Mouse (Mus musculus) left cerebral cortex, postnatal 10 days (tissue): ENCODE measurements around the gene 3425401B19Rik. TPM values are rescaled to one million over a fixed set of nuclear protein-coding genes. Genes with fewer than 3 reads are reported as not detected.

Source experiments
- DNase-seq, 2 experiments: peaks; one replicate each; pipeline ENCODE4 v3.0.0; 2021 to 2022; ENCODE audit warnings: low spot score in 2 of 2, mixed read lengths in 1 of 2; ENCODE audit errors: extremely low spot score in 1 of 2
- intact Hi-C: fragments of 180-260 bp; cut with DNase I; formaldehyde crosslinking; loops from one replicate; pipeline ENCODE4 v1.15.1; 2025
- total RNA-seq, 2 experiments: library from RNA; stranded (reverse); gene quantifications; 2 replicates each; pipeline ENCODE4 v1.2.3; 2021

3425401B19Rik gene
- total RNA-seq, 2 experiments from 2014 or later: 0.11 TPM; not detected in 1

DNA sequence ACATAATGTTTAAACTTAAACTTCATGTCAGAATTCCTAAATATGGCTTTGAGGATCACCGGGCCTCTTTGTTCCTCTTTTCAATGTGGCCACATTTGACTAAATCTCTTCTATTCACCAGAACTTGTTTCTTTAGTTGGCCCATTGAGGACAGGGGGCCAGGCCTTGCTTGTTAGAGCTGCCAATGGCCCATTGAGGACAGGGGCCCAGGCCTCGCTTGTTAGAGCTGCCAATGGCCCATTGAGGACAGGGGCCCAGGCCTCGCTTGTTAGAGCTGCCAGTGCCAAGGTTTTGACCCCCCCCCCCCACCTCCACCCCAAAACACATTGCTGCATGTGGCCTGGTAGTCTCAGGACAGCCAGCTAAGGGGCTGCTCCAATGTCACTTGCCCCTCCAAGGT is 3.5 kb downstream of the 3425401B19Rik start:
- no peak for DNase-seq
- intact Hi-C loops: no loop called here

DNA sequence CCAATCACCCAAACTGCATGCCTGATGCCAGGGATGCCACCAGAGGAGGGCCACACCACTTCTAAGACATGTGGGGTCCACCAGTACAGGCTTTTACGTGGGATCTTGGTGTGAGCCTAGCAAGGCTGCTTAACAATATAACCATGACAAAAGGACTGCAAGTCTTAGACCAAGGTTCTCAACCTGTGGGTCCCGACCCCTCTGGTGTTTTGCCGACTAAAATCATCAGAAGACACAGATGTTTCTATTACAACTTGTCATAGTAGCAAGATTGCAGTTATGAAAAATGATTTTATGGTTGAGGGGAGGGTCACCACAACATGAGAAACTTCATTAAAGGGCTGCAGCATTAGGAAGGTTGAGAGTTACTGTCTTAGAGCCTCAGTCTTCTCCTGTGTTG is 6.5 kb downstream of the 3425401B19Rik start:
- no peak for DNase-seq
- intact Hi-C loops: no loop called here

DNA sequence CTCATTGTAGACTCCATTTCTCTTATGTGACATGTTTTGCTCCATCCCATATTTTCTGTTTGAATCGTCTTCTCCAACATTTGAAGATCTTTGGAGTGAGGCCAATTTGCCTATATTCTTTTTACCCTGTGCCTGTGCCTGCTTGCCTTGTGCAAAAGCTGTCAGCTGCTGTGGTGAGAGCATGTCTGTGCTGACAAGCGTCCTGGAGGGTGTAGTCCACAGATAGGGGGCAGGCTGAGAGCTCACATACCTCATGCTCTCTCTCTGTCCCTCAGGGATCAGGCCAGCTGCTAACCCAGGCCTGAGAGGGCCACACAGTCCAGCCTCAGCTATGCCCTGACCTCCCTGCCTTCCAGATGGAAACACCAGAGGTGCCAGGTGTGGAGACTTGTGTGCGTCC is 11.9 kb downstream of the 3425401B19Rik start:
- intact Hi-C loops: no loop called here
- DNase-seq: no peak

DNA sequence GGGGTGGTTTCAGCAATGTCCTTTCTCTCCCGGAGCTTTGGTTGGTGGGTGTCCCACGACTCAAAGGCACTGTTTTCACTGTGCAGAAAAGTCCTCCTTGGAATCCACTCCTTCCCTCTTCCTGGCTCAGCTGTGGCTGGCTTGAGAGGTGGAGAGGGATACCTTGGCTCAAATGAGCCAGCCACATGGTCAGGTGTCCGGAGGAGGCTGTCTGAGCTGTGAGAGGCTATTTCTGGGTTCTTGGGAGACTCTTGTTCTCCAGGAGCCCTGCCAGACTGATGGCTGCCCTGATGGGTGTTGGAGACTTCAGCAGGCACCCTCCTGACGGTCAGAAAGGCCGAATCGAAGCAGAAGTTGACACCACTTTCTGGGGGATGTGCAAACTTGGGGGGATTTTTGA is 22.0 kb downstream of the 3425401B19Rik start:
- DNase-seq: no peak
- intact Hi-C loops: no loop called here

DNA sequence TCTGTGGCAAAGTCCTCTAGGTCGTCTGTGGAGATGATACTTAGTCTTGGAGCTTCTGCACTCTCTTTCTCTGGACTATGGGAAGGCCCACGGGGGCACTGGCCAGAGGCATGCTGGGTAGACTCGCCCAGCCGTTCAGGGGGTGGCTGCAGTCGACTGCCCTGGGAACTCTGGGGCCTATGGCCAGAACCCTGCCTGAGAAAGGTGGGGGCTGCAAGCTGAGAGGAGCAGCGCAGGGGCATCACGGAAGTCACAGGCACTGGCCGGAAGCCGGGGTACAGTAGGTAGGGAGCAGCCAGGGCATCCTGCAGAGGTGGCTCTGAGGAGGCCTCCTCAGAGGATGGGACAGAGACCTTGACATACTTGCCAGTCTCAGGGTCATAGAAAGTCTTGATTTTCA is 25.3 kb downstream of the 3425401B19Rik start:
- intact Hi-C loops: no loop called here
- no peak for DNase-seq

DNA sequence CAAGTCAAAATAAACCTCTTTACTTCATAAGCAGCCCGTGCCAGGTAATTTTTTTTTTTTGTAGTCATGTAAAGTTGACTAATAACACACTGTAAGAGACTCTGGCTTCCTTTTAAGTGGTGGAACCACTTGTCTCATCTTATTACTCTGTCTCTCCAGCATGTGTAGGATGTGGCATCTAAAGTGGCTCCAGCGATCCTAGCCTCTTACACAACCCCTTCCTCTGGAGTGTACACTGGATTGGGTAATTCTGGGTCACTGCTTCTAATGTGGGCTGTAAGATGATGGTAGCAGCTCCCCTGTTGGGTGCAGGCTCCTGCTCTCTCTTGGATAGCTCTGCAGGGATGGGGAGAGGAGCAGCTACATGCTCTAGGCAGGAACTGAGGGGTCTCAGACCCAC is 46.6 kb downstream of the 3425401B19Rik start:
- intact Hi-C loops: no loop called here
- no peak for DNase-seq

DNA sequence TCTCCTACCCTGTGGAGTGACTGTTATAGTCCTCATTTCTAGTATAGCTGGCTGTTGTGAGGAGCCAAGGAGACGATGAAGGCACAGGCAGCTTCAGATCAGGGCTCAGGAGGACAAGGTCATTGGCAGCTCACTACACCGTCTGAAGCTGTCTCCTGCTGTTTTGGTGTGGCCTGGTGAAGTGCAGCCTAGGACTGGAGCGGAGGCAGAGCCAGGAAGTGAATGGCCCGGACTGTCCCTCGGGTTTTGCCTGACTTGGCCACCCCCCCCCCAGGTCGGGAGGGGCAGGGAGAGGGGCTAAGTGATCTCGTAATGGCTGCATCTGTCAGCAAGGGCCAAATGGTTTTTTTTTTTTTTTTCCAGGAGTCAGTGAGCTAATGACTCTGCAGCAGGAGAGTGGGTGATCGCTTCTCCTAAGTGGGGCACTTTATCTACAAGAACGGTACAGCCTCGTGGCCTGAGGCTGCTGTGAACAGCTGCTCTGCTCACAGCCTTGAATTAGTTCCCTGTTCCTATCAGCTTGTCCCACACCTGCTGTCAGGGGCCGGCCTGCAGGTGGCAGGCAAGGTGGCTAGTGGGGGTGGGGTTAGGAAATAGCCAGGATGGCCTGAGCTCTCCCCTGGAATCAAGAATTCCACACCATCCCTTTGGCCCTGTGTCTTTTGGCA is 50.9 kb downstream of the 3425401B19Rik start:
- DNase-seq: no peak
- intact Hi-C loops: no loop called here

DNA sequence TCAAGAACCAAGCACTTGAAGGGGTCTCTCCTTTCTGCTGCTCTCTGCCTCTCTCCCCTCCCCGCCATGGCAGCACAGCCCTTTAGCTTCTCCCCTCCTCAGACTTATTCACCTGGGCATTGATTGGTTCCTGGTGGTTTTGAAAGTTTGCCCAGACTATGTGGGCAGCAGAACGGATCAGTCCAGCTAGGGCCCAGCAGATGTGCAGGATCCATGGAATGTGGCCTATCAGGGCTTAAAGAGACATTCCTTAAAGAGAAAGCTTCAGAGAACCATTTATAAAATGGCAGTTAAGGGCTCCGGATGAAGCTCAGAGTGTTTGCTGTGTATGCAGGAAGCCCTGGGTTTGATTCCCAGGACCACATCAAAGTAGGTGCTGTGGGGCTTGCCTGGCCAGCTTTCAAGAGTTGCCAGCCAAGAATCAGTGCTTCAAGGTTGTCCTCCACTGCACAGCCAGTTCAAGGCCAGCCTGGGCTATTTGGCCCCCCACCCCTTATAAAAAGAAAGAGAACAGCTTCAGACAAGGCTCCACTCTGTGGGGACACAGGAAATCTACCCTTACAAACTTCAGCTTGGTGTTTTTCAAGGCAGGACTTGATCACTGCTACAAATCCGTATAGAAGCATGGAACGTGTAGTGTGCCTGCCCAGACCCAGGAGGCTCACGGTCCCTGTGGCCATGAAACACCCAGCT is 52.0 kb downstream of the 3425401B19Rik start:
- DNase-seq: no peak
- intact Hi-C loops: no loop called here

DNA sequence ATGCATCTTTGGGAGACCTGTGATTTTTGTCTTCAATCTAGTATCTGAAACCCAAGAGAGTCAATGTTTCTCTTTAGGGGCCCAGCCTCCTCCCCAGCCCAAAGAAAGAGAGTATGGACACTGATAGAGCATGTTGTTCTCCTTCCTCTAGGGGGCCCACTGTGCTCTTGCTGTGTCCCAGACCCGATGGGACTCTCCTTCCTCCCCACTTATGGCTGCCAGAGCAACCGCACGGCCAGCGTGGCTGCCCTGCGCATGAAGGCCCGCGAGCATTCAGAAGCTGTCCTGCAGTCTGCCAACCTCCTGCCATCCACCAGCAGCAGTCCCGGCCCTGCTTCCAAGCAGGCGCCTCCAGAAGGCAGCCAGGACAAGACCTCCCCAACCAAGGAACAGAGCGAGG is 56.5 kb downstream of the 3425401B19Rik start:
- DNase-seq: no peak
- intact Hi-C loops: no loop called here

DNA sequence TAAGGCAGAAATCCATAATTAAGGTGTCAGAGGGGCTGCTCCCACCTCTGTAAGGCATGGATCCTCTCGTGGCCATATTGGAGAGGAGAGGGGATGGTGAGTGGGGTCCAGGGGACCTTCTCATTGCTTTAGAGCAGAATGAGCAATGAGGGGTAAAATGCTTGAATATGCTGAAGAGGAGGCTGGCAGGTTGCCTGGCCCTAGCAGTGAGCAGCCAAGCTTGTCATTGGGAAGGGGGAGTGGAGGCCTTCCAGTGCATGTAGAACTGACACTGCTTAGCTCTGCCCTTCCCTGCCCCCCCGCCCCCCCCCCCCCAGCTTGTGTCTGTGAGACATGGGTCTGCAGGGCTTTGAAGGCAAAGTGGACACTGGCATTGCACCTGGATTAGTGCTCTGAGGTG is 57.8 kb downstream of the 3425401B19Rik start:
- intact Hi-C loops: no loop called here
- no peak for DNase-seq

DNA sequence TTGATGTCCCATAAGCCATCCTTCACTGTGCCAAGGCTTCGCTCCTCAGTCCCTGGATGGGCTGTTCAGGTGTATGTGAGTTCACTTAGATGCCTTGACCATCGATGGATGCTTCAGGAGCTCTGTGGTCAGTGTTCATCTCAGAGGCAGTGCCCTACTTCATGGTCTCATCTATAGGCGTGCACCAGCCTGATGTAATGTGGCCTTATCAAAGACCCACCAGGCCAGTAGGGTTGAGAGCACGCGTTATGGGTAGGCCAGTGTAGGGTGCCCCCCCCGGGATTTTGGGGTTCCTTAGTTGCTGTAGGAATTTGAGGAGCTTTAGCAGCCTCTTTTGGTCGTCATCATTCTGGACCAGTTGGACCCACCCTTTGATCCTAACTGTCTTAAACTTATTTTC is 60.3 kb downstream of the 3425401B19Rik start:
- no peak for DNase-seq
- intact Hi-C loops: no loop called here

DNA sequence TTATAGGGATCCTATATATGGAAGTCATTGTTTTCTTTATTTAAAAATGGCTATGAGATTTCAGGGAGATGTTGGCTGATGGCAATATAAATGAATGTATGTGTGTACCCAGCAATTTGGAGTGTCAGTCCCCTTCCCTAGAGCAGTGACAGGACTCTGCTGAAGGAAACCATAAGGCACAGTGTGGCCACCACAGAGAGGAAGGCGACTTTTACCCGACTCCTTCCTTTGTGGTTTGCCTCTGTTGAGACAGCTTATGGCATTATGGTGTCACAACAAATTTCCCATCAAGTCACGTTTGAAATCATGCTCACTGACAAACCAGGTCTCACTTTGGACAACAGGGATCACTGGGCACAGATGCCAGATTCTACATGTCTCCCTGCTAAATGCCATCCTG is 60.8 kb downstream of the 3425401B19Rik start:
- intact Hi-C loops: no loop called here
- DNase-seq: no peak

DNA sequence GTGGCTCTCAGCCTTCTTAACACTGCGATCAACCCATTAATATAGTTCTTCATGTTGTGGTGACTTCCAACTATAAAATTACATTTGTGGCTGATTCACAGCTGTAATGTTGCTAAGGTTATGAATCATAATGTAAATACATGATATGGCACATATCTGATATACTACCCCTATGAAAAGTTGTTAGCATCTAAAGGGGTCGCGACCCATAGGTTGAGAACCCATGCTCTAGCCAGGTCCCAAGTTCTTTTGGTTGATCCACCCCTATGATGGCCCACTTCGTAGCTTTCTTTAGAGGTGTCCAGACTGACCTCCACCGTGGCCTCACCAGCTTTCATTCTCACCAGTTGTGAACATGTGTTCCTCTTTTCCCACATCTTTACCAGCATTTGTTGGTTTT is 67.8 kb downstream of the 3425401B19Rik start:
- intact Hi-C loops: no loop called here
- no peak for DNase-seq

DNA sequence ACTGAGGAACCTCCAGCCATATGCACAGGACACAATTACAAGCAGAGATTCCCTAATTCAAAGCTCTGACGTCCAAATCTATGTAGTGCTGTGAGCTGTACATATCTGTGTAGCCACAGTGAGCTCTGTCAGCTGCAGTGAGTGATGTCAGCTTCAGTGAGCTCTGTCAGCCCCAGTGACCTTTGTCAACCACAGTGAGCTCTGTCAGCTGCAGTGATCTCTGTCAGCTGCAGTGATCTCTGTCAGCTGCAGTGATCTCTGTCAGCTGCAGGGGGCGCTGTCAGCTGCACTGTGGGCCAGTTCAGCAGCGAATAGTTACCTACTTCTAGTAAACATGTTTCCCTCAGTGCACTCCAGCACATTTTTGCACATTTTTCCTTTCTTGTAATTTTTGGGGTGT is 75.7 kb downstream of the 3425401B19Rik start:
- peak; percentile 11 to 47 for DNase-seq
- intact Hi-C loops: loop anchor here (10.0 kb wide), 2 partner anchors 515 to 585 kb away; no protein-coding TSS in a partner anchor

Other genes with a start within 250 kb of the 3425401B19Rik start
- gene Slc18a3, start 220.4 kb downstream of the 3425401B19Rik start, total RNA-seq: 1 to 10 TPM; 1.1 to 1.9 TPM
- gene Chat, start 219.3 kb downstream of the 3425401B19Rik start, total RNA-seq: 1 to 10 TPM in 1 of 2 experiments, under 1 TPM in 1; 0.63 to 1.1 TPM
- gene Ercc6, start 171.8 kb downstream of the 3425401B19Rik start, total RNA-seq: 10 to 100 TPM; 16.7 to 18.9 TPM
- gene Prrxl1, start 85.9 kb downstream of the 3425401B19Rik start, total RNA-seq: not detected
- under 1 TPM; 0.24 to 0.47 TPM for gene Tmem273, start 100.7 kb upstream of the 3425401B19Rik start, total RNA-seq
- not detected for gene Fam170b, start 148.7 kb upstream of the 3425401B19Rik start, total RNA-seq
- gene Vstm4, start 171.5 kb upstream of the 3425401B19Rik start, total RNA-seq: 1 to 10 TPM; 4.6 to 5.4 TPM